Mouse (Mus musculus) cerebellum, adult 2 months (tissue): ENCODE data around the gene Mapkbp1. TPM values are rescaled to one million over a fixed set of nuclear protein-coding genes. Genes with fewer than 3 reads are reported as not detected.

Experiments used
- DNase-seq, 2 experiments: peaks; one replicate each; pipeline ENCODE4 v3.0.0; 2021
- H3K27ac ChIP-seq: fragments of 200-500 bp; 2 replicates; pipeline ENCODE4 v1.5.1; 2012; ENCODE audit warnings: low read length, control low read depth, inconsistent platforms; ENCODE audit not compliant: insufficient read depth
- H3K27me3 ChIP-seq: fragments of 200-500 bp; 2 replicates; pipeline ENCODE4 v1.6.1; 2012; ENCODE audit warnings: inconsistent platforms, mild to moderate bottlenecking, low read length, moderate library complexity; ENCODE audit not compliant: control insufficient read depth, insufficient read depth
- H3K4me1 ChIP-seq: fragments of 200-500 bp; 2 replicates; pipeline ENCODE4 v1.6.1; 2011; ENCODE audit warnings: low read length; ENCODE audit not compliant: control insufficient read depth, insufficient read depth
- H3K4me3 ChIP-seq: fragments of 200-500 bp; replicated peaks from 2 replicates; pipeline ENCODE3; 2011; ENCODE audit warnings: mild to moderate bottlenecking, low read depth, low read length, control low read depth; ENCODE audit not compliant: insufficient read depth
- CTCF ChIP-seq: fragments of 200-500 bp; IDR thresholded peaks from 2 replicates; pipeline ENCODE4 v1.5.1; 2011; ENCODE audit warnings: low read depth, mild to moderate bottlenecking, control low read depth, low read length, moderate library complexity, borderline replicate concordance; ENCODE audit not compliant: insufficient read depth
- POLR2A ChIP-seq: fragments of 200-500 bp; IDR thresholded peaks from 2 replicates; pipeline ENCODE4 v1.6.1; 2011; ENCODE audit warnings: low read length, control low read depth, borderline replicate concordance; ENCODE audit not compliant: insufficient read depth
- WGBS: fragments of 180-500 bp; shearing (Covaris S2); methylation state at CpG from one replicate; pipeline ENCODE4 v1.1.7; 2018; 5-methylcytosine and 5-hydroxymethylcytosine counted together
- polyA plus RNA-seq: library from polyadenylated mRNA; depleted of rRNA; stranded (reverse); fragments of >200 nt; gene quantifications from 2 replicates; pipeline ENCODE4 v1.2.3, GENCODE M21; 2012

Gene Mapkbp1
- polyA plus RNA-seq, 1 experiment, result 37.6 TPM

DNA sequence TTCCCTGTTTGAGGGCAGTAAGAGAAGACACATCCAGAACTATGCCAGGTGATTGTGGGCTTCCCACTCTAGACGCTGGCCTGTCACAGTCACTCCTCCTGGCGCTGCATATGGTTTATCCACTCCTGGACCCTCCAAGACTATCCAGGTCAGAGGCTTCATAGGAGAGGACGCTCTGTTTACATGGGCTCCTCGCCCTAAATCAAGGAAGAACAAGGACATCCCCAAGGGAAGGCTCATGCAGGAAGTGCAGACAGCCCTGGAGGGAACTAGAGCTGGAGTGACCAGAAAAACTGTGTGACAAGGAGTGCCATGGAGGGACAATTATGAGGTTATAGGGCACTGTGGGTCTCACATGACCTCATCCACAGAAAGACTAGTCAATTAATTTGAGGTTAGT lies 24.9 kb downstream of the Mapkbp1 start:
- TF ChIP-seq CTCF (no peak), POLR2A (no peak)
- DNase-seq, result no peak
- H3K27me3 ChIP-seq, result no peaks in the 10 kb centered on the region
- H3K27ac ChIP-seq, result no peak overlapping the region
- H3K4me1 ChIP-seq, result peaks cover 13% of the 10 kb centered on the region
- 74% methylated on average over 4 of the region's 4 CpGs for WGBS
- H3K4me3 ChIP-seq, result no peak overlapping the region

GRCm38 (mm10) chr2:119999731-120000130 lies 27.2 kb downstream of the Mapkbp1 start:
- no peaks in the 10 kb centered on the region for H3K27me3 ChIP-seq
- WGBS, result 95% methylated on average over 2 of the region's 2 CpGs
- H3K4me3 ChIP-seq, result no peak overlapping the region
- H3K4me1 ChIP-seq, result peaks cover 13% of the 10 kb centered on the region
- no peak overlapping the region for H3K27ac ChIP-seq
- DNase-seq, result no peak
- TF ChIP-seq POLR2A (no peak), CTCF (no peak)

DNA sequence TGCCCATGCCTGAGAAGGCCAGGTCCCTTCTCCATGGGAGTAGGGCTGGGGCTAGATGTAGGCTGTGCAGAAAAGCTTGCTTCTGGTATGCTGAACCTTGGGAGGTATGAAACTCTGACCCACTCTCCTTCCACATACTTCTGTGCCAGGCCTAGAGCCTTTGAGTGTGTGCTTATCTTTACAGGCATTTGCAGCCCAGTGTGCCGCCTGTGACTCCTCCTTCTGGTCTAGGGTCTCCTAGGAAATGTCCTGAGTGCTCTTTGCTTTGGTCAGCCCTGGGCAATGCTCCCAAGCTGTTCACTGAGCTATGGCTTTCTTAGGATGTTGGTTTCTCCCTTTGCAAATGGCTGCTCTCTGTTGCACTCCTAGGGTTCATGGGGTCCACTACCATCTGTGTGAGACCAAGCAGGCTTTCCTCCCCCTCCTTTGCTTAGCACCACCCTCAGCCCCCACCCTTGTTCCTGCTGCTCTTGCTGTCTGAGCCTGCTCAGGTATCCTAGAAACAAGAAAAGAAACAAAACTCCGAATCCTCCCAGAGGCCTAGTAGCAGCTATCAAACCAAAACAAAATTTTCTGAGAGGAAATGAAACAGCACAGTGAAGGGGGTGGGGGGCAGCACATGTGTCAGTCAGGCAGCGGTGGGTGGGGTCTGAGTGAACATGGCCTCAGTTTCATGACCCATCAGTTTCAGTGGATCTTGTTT lies 28.5 kb downstream of the Mapkbp1 start:
- H3K27ac ChIP-seq, result no peak overlapping the region
- TF ChIP-seq CTCF (no peak), POLR2A (no peak)
- no peaks in the 10 kb centered on the region for H3K27me3 ChIP-seq
- WGBS, result 88% methylated on average over 3 of the region's 3 CpGs
- no peak for DNase-seq
- peaks cover 13% of the 10 kb centered on the region for H3K4me1 ChIP-seq
- no peak overlapping the region for H3K4me3 ChIP-seq

- Histone ChIP-seq H3K4me1 (peaks cover 12% of the 10 kb centered on the region), H3K27ac (no peak overlapping the region), H3K4me3 (no peak overlapping the region), H3K27me3 (no peaks in the 10 kb centered on the region)
- DNase-seq, result no peak
- TF ChIP-seq CTCF, result no peak
- no peak for TF ChIP-seq POLR2A
- WGBS, result 86% methylated on average over 4 of the region's 4 CpGs
Measured at GRCm38 (mm10) chr2:120001956-120002355, 29.5 kb downstream of the Mapkbp1 start.

- Histone ChIP-seq H3K27ac (no peak overlapping the region), H3K4me1 (no peaks in the 10 kb centered on the region), H3K27me3 (no peaks in the 10 kb centered on the region), H3K4me3 (no peak overlapping the region)
- TF ChIP-seq CTCF, result no peak
- TF ChIP-seq POLR2A, result no peak
- DNase-seq, result no peak
- WGBS, result 91% methylated on average over 2 of the region's 2 CpGs
Measured at GRCm38 (mm10) chr2:120003970-120004369, 31.5 kb downstream of the Mapkbp1 start.

DNA sequence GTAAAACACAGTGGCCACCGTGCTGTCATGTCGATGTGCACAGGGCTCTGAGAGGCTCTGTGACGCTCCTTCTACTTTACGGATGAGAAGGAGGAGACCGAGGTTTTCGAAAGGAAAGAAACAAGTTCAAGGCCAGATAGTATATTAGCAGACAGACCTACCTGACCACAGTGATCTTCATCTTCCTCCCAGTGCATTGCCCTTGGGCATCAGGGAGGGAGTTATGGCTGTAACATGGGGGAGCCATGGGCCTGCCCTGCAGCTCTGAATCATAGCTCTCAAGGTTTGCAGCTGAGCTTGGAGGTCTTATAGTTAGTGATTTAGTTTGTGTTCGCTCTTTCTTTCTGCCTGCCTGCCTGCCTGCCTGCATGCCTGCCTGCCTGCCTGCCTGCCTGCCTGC lies 34.2 kb downstream of the Mapkbp1 start:
- peaks cover 3% of the 10 kb centered on the region for H3K4me1 ChIP-seq
- TF ChIP-seq POLR2A (no peak), CTCF (no peak)
- WGBS, result 92% methylated on average over 7 of the region's 7 CpGs
- H3K27ac ChIP-seq, result no peak overlapping the region
- no peaks in the 10 kb centered on the region for H3K27me3 ChIP-seq
- DNase-seq, result no peak
- no peak overlapping the region for H3K4me3 ChIP-seq

GRCm38 (mm10) chr2:120007680-120008210 lies 35.2 kb downstream of the Mapkbp1 start:
- DNase-seq, result no peak
- TF ChIP-seq POLR2A, result no peak
- H3K4me1 ChIP-seq, result peaks cover 6% of the 10 kb centered on the region
- no peak overlapping the region for H3K27ac ChIP-seq
- 78% methylated on average over 4 of the region's 4 CpGs for WGBS
- H3K27me3 ChIP-seq, result no peaks in the 10 kb centered on the region
- no peak overlapping the region for H3K4me3 ChIP-seq

DNA sequence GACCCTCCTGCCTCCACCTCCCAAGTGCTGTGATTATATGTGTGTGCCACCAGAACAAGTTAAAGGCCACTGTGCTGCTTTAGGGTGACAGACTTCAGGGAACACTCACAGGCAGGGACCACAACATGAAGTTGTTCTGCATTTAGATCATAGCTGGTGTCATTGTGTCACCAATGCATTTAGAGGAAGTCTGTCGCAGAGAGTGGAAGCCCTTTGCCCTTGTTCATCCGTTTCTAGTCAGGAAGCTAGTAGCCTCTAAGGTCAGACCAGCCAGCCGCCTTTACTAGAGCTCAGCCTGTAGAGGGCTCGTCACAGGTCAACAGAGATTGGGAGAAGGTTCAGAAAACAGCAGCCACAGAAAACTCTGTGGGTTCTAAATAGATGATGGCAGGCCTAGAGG lies 36.2 kb downstream of the Mapkbp1 start:
- no peak overlapping the region for H3K27ac ChIP-seq
- no peak for DNase-seq
- TF ChIP-seq CTCF (no peak), POLR2A (no peak)
- 89% methylated on average over 4 of the region's 4 CpGs for whole genome bisulfite sequencing
- peaks cover 11% of the 10 kb centered on the region for H3K4me1 ChIP-seq
- no peaks in the 10 kb centered on the region for H3K27me3 ChIP-seq
- H3K4me3 ChIP-seq, result no peak overlapping the region
